ENCODE assay signal across 24 mouse cellular contexts in genomic region chrX:73748977-73749376, GRCm38 (mm10). TPM values are rescaled to one million over a fixed set of nuclear protein-coding genes. Genes with fewer than 3 reads are reported as not detected.
DNase-seq lines count a peak whose midpoint lies in the region; ATAC-seq and TF ChIP-seq lines count a peak whose summit lies in the region.
"Had no signal": no experiment of that assay in that cellular context is flagged by ENCODE, and none has a peak within 500 bp of the region (broad histone marks: within the 10 kb centered on the region; RNA-seq: fewer than 3 reads in every experiment).

No protein-coding gene starts in this region.

- H3K9me3 ChIP-seq in intestine, postnatal 0 days (ENCODE audit: control insufficient read depth) = no peaks in the 10 kb centered on the region
- no peaks in the 10 kb centered on the region for H3K9me3 ChIP-seq in intestine, embryonic 15.5 days
- no peaks in the 10 kb centered on the region for H3K9me3 ChIP-seq in CH12.LX (replicated peaks; ENCODE audit: low read length)
- H3K9me3 ChIP-seq: forebrain, embryonic 15.5 days; G1E; hindbrain, embryonic 12.5 days; limb, embryonic 13.5 days; liver, embryonic 13.5 days; midbrain, embryonic 12.5 days; neural tube, embryonic 15.5 days had no signal

- no peaks in the 10 kb centered on the region for H3K36me3 ChIP-seq in intestine, postnatal 0 days (ENCODE audit: control insufficient read depth, insufficient read depth)
- no peaks in the 10 kb centered on the region for H3K36me3 ChIP-seq in intestine, embryonic 15.5 days
- H3K36me3 ChIP-seq in CH12.LX (replicated peaks in 1 of 2; ENCODE audit: control insufficient read depth in 1 of 2, insufficient read depth in 1 of 2, low read length in 1 of 2) = no peaks in the 10 kb centered on the region
- H3K36me3 ChIP-seq: forebrain, embryonic 15.5 days; G1E; hindbrain, embryonic 12.5 days; limb, embryonic 13.5 days; liver, embryonic 13.5 days; midbrain, embryonic 12.5 days; neural tube, embryonic 15.5 days had no signal

- no peaks in the 10 kb centered on the region for H3K27me3 ChIP-seq in intestine, postnatal 0 days (replicated peaks; ENCODE audit: control insufficient read depth, insufficient read depth, low read length)
- no peaks in the 10 kb centered on the region for H3K27me3 ChIP-seq in intestine, embryonic 15.5 days (replicated peaks)
- H3K27me3 ChIP-seq in CH12.LX (replicated peaks) = no peaks in the 10 kb centered on the region
- H3K27me3 ChIP-seq: forebrain, embryonic 15.5 days; hindbrain, embryonic 12.5 days; limb, embryonic 13.5 days; liver, embryonic 13.5 days; midbrain, embryonic 12.5 days; neural tube, embryonic 15.5 days had no signal

- in situ Hi-C loops in CH12.LX (cut with MboI; ENCODE audit: low pct_ligation_motif_present, low pct_unique_long_range_greater_than_20kb, low sequenced_read_pairs) = no loop called here

- no peak for ATAC-seq in intestine, postnatal 0 days
- no peak for ATAC-seq in intestine, embryonic 15.5 days
- no peak for ATAC-seq in frontal cortex, adult (ENCODE audit: low TSS enrichment)
- ATAC-seq: forebrain, embryonic 15.5 days had no signal

- no peak overlapping the region for H3K9ac ChIP-seq in intestine, postnatal 0 days (ENCODE audit: low read depth, low read length)
- H3K9ac ChIP-seq in intestine, embryonic 15.5 days = no peak overlapping the region
- no peak overlapping the region for H3K9ac ChIP-seq in CH12.LX (ENCODE audit: insufficient read depth, low read depth)
- H3K9ac ChIP-seq: forebrain, embryonic 15.5 days; hindbrain, embryonic 12.5 days; limb, embryonic 13.5 days; liver, embryonic 13.5 days; midbrain, embryonic 12.5 days; neural tube, embryonic 15.5 days had no signal

- H3K27ac ChIP-seq in intestine, postnatal 0 days (ENCODE audit: low read depth, low read length) = no peak overlapping the region
- H3K27ac ChIP-seq in intestine, embryonic 15.5 days = no peak overlapping the region
- no peak overlapping the region for H3K27ac ChIP-seq in CH12.LX (ENCODE audit: insufficient read depth, low read depth)
- H3K27ac ChIP-seq: forebrain, embryonic 15.5 days; hindbrain, embryonic 12.5 days; limb, embryonic 13.5 days; liver, embryonic 13.5 days; midbrain, embryonic 12.5 days; neural tube, embryonic 15.5 days had no signal

- peak; percentile 39 for TF ChIP-seq RAD21 in CH12.LX (IDR thresholded peaks at IDR 0.05; ENCODE audit: low read depth, low read length)

- WGBS in intestine, postnatal 0 days = 84% methylated on average over 1 of the region's 1 CpGs
- 97% methylated on average over 1 of the region's 1 CpGs for WGBS in intestine, embryonic 15.5 days

- no peak for TF ChIP-seq EP300 in CH12.LX (IDR thresholded peaks at IDR 0.05; ENCODE audit: low read length)

- H3K79me2 ChIP-seq in CH12.LX (replicated peaks; ENCODE audit: control insufficient read depth, extremely low read depth, insufficient read depth, poor library complexity, severe bottlenecking) = no peaks in the 10 kb centered on the region

- peak; percentile 20 for DNase-seq in 3T3-L1 (ENCODE audit: low read depth, low spot score)
- no peak for DNase-seq in CH12.LX (ENCODE audit: extremely low read depth)
- DNase-seq in c-Kit-positive CD71-positive TER-119-negative erythroid progenitor cells, embryonic 14.5 days (ENCODE audit: low read depth) = peak; percentile 2
- no peak for DNase-seq in thymus, postnatal 14 days
- DNase-seq: adrenal gland, postnatal 14 days; cerebellum, adult 9-10 months; gastrocnemius, postnatal 14 days; heart, adult 18-20 months; kidney, adult 2 months; kidney, postnatal 14 days; liver, embryonic 13.5 days; lung, postnatal 14 days; right cerebral cortex, adult 18-20 months; thymus, adult 18-20 months had no signal

- no peak overlapping the region for H3K4me3 ChIP-seq in intestine, postnatal 0 days (ENCODE audit: low read depth, low read length)
- H3K4me3 ChIP-seq in intestine, embryonic 15.5 days (replicated peaks) = no peak overlapping the region
- no peak overlapping the region for H3K4me3 ChIP-seq in CH12.LX (replicated peaks in 1 of 3; ENCODE audit: low read depth in 2 of 3, low read length in 2 of 3, poor library complexity in 1 of 3)
- H3K4me3 ChIP-seq: forebrain, embryonic 15.5 days; hindbrain, embryonic 12.5 days; limb, embryonic 13.5 days; liver, embryonic 13.5 days; midbrain, embryonic 12.5 days; neural tube, embryonic 15.5 days had no signal

- H3K4me2 ChIP-seq in intestine, postnatal 0 days (replicated peaks; ENCODE audit: low read depth) = no peak overlapping the region
- H3K4me2 ChIP-seq in intestine, embryonic 15.5 days (replicated peaks) = no peak overlapping the region
- no peak overlapping the region for H3K4me2 ChIP-seq in CH12.LX (ENCODE audit: insufficient read depth, low read depth, poor library complexity, severe bottlenecking)
- H3K4me2 ChIP-seq: forebrain, embryonic 15.5 days; hindbrain, embryonic 12.5 days; limb, embryonic 13.5 days; liver, embryonic 13.5 days; midbrain, embryonic 12.5 days; neural tube, embryonic 15.5 days had no signal

- no peaks in the 10 kb centered on the region for H3K4me1 ChIP-seq in intestine, postnatal 0 days (replicated peaks; ENCODE audit: control insufficient read depth, insufficient read depth, low read length)
- H3K4me1 ChIP-seq in intestine, embryonic 15.5 days (replicated peaks) = no peaks in the 10 kb centered on the region
- no peaks in the 10 kb centered on the region for H3K4me1 ChIP-seq in CH12.LX (ENCODE audit: control insufficient read depth in 1 of 2, insufficient read depth in 2 of 2)
- H3K4me1 ChIP-seq: forebrain, embryonic 15.5 days; hindbrain, embryonic 12.5 days; limb, embryonic 13.5 days; liver, embryonic 13.5 days; midbrain, embryonic 12.5 days; neural tube, embryonic 15.5 days had no signal

- dilution Hi-C loops in CH12.LX (cut with MboI; ENCODE audit: extremely low pct_ligation_motif_present, extremely low pct_unique_long_range_greater_than_20kb, low sequenced_read_pairs) = no loop called here

- TF ChIP-seq CTCF in intestine, postnatal 0 days (IDR thresholded peaks at IDR 0.05; ENCODE audit: low read depth) = peak; percentile 44; the same call in 1 of the 2 replicates
- TF ChIP-seq CTCF in CH12.LX (conservative IDR thresholded peaks at IDR 0.05 in 1 of 2, IDR thresholded peaks at IDR 0.05 in 1 of 2; ENCODE audit: low read depth in 2 of 2, low read length in 2 of 2) = peak in 1 of 2 experiments; percentile 50; a peak in 2 of 4 replicates

- TF ChIP-seq POLR2A in CH12.LX (IDR thresholded peaks at IDR 0.05; ENCODE audit: low read depth, low read length) = no peak

TF ChIP-seq in CH12.LX, 34 proteins besides CTCF, POLR2A, EP300 and RAD21:
- peak; percentile 37 for TF ChIP-seq SMC3 (IDR thresholded peaks at IDR 0.05; ENCODE audit: low read depth, low read length)
- no peak for TF ChIP-seq MEF2A (IDR thresholded peaks at IDR 0.05; ENCODE audit: borderline replicate concordance, low read depth, low read length)

RNA-seq across cellular contexts. Expression of gene Plxnb3, which starts 7.9 kb away (rescaled TPM):
- polyA plus RNA-seq in intestine, postnatal 0 days (2015; fragmentation: Nextera tagmentation; extraction: Ambion mirVana) = 0.22 and 0.27 TPM in 2 replicates
- 0.38 TPM in 2 replicates for polyA plus RNA-seq in intestine, embryonic 15.5 days (2015; fragmentation: Nextera tagmentation; extraction: Ambion mirVana)
- total RNA-seq in CH12.LX (2012; rRNA removed) (0.42 and 0.59 TPM in 2 replicates), CH12.LX (2014; rRNA removed) (0.24 and 0.28 TPM in 2 replicates)
- 0.60 and 0.76 TPM in 2 replicates for polyA plus RNA-seq in CH12.LX (2012; ENCODE audit: insufficient read length, low read depth)

RNA-seq across cellular contexts. Expression of gene Srpk3, which starts 25.2 kb away (rescaled TPM):
- polyA plus RNA-seq in intestine, postnatal 0 days (2015; fragmentation: Nextera tagmentation; extraction: Ambion mirVana) = 0.90 and 1.3 TPM in 2 replicates
- 1.3 and 2.0 TPM in 2 replicates for polyA plus RNA-seq in intestine, embryonic 15.5 days (2015; fragmentation: Nextera tagmentation; extraction: Ambion mirVana)
- total RNA-seq in CH12.LX (2012; rRNA removed) (55.2 and 67.5 TPM in 2 replicates), CH12.LX (2014; rRNA removed) (42.7 and 45.7 TPM in 2 replicates)
- 46.1 and 52.3 TPM in 2 replicates for polyA plus RNA-seq in CH12.LX (2012; ENCODE audit: insufficient read length, low read depth)
- total RNA-seq: megakaryocyte, adult 5-6 weeks had no signal
- polyA plus RNA-seq: G1E had no signal

RNA-seq across cellular contexts. Expression of gene Abcd1, which starts 32.6 kb away (rescaled TPM):
- polyA plus RNA-seq in intestine, postnatal 0 days (2015; fragmentation: Nextera tagmentation; extraction: Ambion mirVana) = 46.5 and 51.3 TPM in 2 replicates
- 18.5 and 20.2 TPM in 2 replicates for polyA plus RNA-seq in intestine, embryonic 15.5 days (2015; fragmentation: Nextera tagmentation; extraction: Ambion mirVana)
- 5.6 and 5.9 TPM in 2 replicates for total RNA-seq in CH12.LX (2012; rRNA removed)
- 2.5 and 2.8 TPM in 2 replicates for total RNA-seq in CH12.LX (2014; rRNA removed)
- polyA plus RNA-seq in CH12.LX (2012; ENCODE audit: insufficient read length, low read depth) = 10.2 and 11.4 TPM in 2 replicates

RNA-seq across cellular contexts. Expression of gene Bcap31, which starts 33.0 kb away (rescaled TPM):
- polyA plus RNA-seq in intestine, postnatal 0 days (2015; fragmentation: Nextera tagmentation; extraction: Ambion mirVana) = 380 and 382 TPM in 2 replicates
- 296 and 302 TPM in 2 replicates for polyA plus RNA-seq in intestine, embryonic 15.5 days (2015; fragmentation: Nextera tagmentation; extraction: Ambion mirVana)
- total RNA-seq in CH12.LX (2012; rRNA removed) (119 and 134 TPM in 2 replicates), CH12.LX (2014; rRNA removed) (239 TPM in 2 replicates)
- 176 and 181 TPM in 2 replicates for polyA plus RNA-seq in CH12.LX (2012; ENCODE audit: insufficient read length, low read depth)

RNA-seq across cellular contexts. Expression of gene Idh3g, which starts 37.7 kb away (rescaled TPM):
- 142 and 145 TPM in 2 replicates for polyA plus RNA-seq in intestine, postnatal 0 days (2015; fragmentation: Nextera tagmentation; extraction: Ambion mirVana)
- 217 and 251 TPM in 2 replicates for polyA plus RNA-seq in intestine, embryonic 15.5 days (2015; fragmentation: Nextera tagmentation; extraction: Ambion mirVana)
- 191 and 219 TPM in 2 replicates for total RNA-seq in CH12.LX (2012; rRNA removed)
- 225 and 237 TPM in 2 replicates for total RNA-seq in CH12.LX (2014; rRNA removed)
- 191 and 209 TPM in 2 replicates for polyA plus RNA-seq in CH12.LX (2012; ENCODE audit: insufficient read length, low read depth)

Comparison
In these comparisons a context has a peak if more than half of its experiments do, and no peak if none do; other contexts are left out.
1. DNase-seq: peak in 3T3-L1 (single experiment) and c-Kit-positive CD71-positive TER-119-negative erythroid progenitor cells, embryonic 14.5 days (single experiment); none in CH12.LX (single experiment) and thymus, postnatal 14 days (single experiment).
2. RNA of gene Srpk3, which starts 25.2 kb away (polyA plus RNA-seq): 46.1 to 52.3 TPM in CH12.LX; 1.3 to 2.0 TPM in intestine, embryonic 15.5 days and 0.90 to 1.3 TPM in intestine, postnatal 0 days; every median in the first group is over 10 times any median in the second.